Mouse (Mus musculus): ENCODE measurements around the gene Rnft2.

DNA sequence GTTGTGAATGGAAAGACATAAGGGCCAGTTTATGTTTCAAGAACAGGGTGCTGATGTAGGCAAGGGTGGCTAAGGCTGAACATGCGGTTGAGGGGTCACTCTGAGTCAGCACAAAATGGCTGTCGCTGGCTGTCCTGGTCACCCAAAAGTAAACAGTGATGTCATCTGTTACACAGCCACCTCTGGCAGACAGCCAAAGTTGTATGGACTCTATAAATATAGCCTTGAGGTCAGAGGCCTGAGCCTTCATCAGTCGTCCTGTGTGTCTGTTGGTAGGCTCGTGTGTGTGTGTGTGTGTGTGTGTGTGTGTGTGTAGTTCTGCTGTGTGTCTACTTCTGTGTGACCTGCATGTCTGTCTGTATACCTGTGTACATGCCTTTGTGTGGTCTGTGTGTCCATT lies 87.9 kb downstream of the Rnft2 start:
- TF ChIP-seq POLR2A (IDR thresholded peaks at IDR 0.05; ENCODE audit: borderline replicate concordance, low read depth, low read length), result no peak
- no peak for TF ChIP-seq CTCF (IDR thresholded peaks at IDR 0.05; ENCODE audit: low read depth, low read length)
